Comparison of ENCODE assay signal across 12 mouse cellular contexts in the genomic region with DNA sequence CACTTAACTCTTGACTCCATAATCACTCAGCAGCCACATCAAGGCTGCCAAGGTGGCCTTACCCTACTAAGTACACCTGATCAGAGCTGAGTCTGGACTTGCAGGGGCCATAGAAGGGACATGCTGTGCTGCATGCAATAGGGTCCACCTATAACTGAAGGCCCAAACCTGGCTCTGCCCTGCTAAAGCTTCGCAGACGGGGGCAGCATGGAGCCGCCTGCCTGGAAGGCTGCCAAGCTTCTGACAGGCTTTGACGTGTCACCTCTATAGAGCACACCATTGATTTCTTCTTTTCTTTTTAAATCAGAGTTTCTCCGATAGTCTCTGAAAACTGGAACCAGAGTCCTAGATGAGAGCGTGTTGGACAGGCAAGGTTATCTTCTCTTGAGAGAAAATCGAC.
DNase-seq lines count a peak whose midpoint lies in the region; ATAC-seq and TF ChIP-seq lines count a peak whose summit lies in the region.
"Had no signal": no experiment of that assay in that cellular context is flagged by ENCODE, and none has a peak within 500 bp of the region (broad histone marks: within the 10 kb centered on the region; RNA-seq: fewer than 3 reads in every experiment).

No protein-coding gene starts in this region.

- H3K9ac ChIP-seq in midbrain, embryonic 14.5 days (replicated peaks; ENCODE audit: low read length) = no peak overlapping the region
- H3K9ac ChIP-seq in midbrain, embryonic 16.5 days (ENCODE audit: low read depth, low read length) = no peak overlapping the region
- no peak overlapping the region for H3K9ac ChIP-seq in forebrain, embryonic 16.5 days (replicated peaks; ENCODE audit: low read depth, low read length)
- H3K9ac ChIP-seq in heart, postnatal 0 days (replicated peaks; ENCODE audit: low read depth, low read length) = no peak overlapping the region
- H3K9ac ChIP-seq: liver, embryonic 14.5 days had no signal

- peak; percentile 81 for DNase-seq in heart, embryonic 10.5 days (ENCODE audit: low spot score)
- no peak for DNase-seq in heart, postnatal 25 days (ENCODE audit: low spot score)
- DNase-seq in midbrain, embryonic 14.5 days = peak; percentile 73
- DNase-seq in heart, postnatal 0 days (ENCODE audit: low spot score) = peak; percentile 41
- no peak for DNase-seq in layer of hippocampus, postnatal 10 days (ENCODE audit: low spot score in 2 of 2)
- DNase-seq: cerebellum, adult 11-12 months; kidney, adult 2 months; thymus, adult 18-20 months had no signal

- no peak overlapping the region for H3K4me2 ChIP-seq in midbrain, embryonic 14.5 days (ENCODE audit: low read length)
- H3K4me2 ChIP-seq in midbrain, embryonic 16.5 days (ENCODE audit: low read length) = no peak overlapping the region
- no peak overlapping the region for H3K4me2 ChIP-seq in forebrain, embryonic 16.5 days (ENCODE audit: low read length)
- H3K4me2 ChIP-seq in heart, postnatal 0 days (ENCODE audit: low read depth, low read length) = no peak overlapping the region

- H3K27me3 ChIP-seq in heart, embryonic 10.5 days (ENCODE audit: insufficient read depth, poor library complexity, severe bottlenecking) = no peaks in the 10 kb centered on the region
- H3K27me3 ChIP-seq in midbrain, embryonic 14.5 days (ENCODE audit: control insufficient read depth, insufficient read depth, low read length) = no peaks in the 10 kb centered on the region
- H3K27me3 ChIP-seq in midbrain, embryonic 16.5 days (ENCODE audit: control insufficient read depth, insufficient read depth, low read depth, low read length) = no peaks in the 10 kb centered on the region
- no peaks in the 10 kb centered on the region for H3K27me3 ChIP-seq in forebrain, embryonic 16.5 days (replicated peaks; ENCODE audit: control insufficient read depth, insufficient read depth, low read length)
- no peaks in the 10 kb centered on the region for H3K27me3 ChIP-seq in heart, postnatal 0 days (ENCODE audit: control insufficient read depth, insufficient read depth, low read length)

- H3K27ac ChIP-seq in heart, embryonic 10.5 days = peak overlapping the region; percentile 76
- H3K27ac ChIP-seq in midbrain, embryonic 14.5 days (replicated peaks; ENCODE audit: low read depth, low read length) = no peak overlapping the region
- no peak overlapping the region for H3K27ac ChIP-seq in midbrain, embryonic 16.5 days (ENCODE audit: low read length)
- H3K27ac ChIP-seq in forebrain, embryonic 16.5 days (ENCODE audit: low read length) = no peak overlapping the region
- no peak overlapping the region for H3K27ac ChIP-seq in heart, postnatal 0 days (ENCODE audit: low read depth)
- H3K27ac ChIP-seq: liver, embryonic 14.5 days had no signal

- H3K4me1 ChIP-seq in heart, embryonic 10.5 days = peaks cover 23% of the 10 kb centered on the region
- H3K4me1 ChIP-seq in midbrain, embryonic 14.5 days (ENCODE audit: control insufficient read depth, insufficient read depth, low read length) = no peaks in the 10 kb centered on the region
- H3K4me1 ChIP-seq in midbrain, embryonic 16.5 days (ENCODE audit: control insufficient read depth, insufficient read depth, low read length) = no peaks in the 10 kb centered on the region; the same call in none of the 2 replicates
- H3K4me1 ChIP-seq in forebrain, embryonic 16.5 days (replicated peaks; ENCODE audit: control insufficient read depth, insufficient read depth, low read length) = peaks cover 5% of the 10 kb centered on the region
- H3K4me1 ChIP-seq in heart, postnatal 0 days (ENCODE audit: control insufficient read depth, insufficient read depth) = 0 out of 2 replicates have a peak, but pooled peaks cover 6% of the 10 kb centered on the region

- 40% methylated on average over 7 of the region's 7 CpGs for WGBS in heart, embryonic 10.5 days
- WGBS in midbrain, embryonic 14.5 days = 44% methylated on average over 7 of the region's 7 CpGs
- 37% methylated on average over 7 of the region's 7 CpGs for WGBS in midbrain, embryonic 16.5 days
- 19% methylated on average over 7 of the region's 7 CpGs for WGBS in forebrain, embryonic 16.5 days
- 23% methylated on average over 7 of the region's 7 CpGs for WGBS in heart, postnatal 0 days

- no peak overlapping the region for H3K4me3 ChIP-seq in heart, embryonic 10.5 days
- no peak overlapping the region for H3K4me3 ChIP-seq in midbrain, embryonic 14.5 days (replicated peaks; ENCODE audit: low read depth, low read length)
- H3K4me3 ChIP-seq in midbrain, embryonic 16.5 days (ENCODE audit: low read depth, low read length) = no peak overlapping the region
- no peak overlapping the region for H3K4me3 ChIP-seq in forebrain, embryonic 16.5 days (replicated peaks; ENCODE audit: low read length)
- no peak overlapping the region for H3K4me3 ChIP-seq in heart, postnatal 0 days (ENCODE audit: low read depth, low read length)

- no peak for TF ChIP-seq EP300 in heart, postnatal 0 days (IDR thresholded peaks at IDR 0.05; ENCODE audit: low read depth)

- TF ChIP-seq CTCF in heart, postnatal 0 days (IDR thresholded peaks at IDR 0.05; ENCODE audit: low read depth) = peak; percentile 34

- ATAC-seq in midbrain, embryonic 14.5 days (ENCODE audit: low FRiP score, low TSS enrichment) = no peak
- ATAC-seq in midbrain, embryonic 16.5 days = no peak
- ATAC-seq in forebrain, embryonic 16.5 days = peak; percentile 49; the same call in 1 of the 2 replicates
- peak; percentile 75 for ATAC-seq in heart, postnatal 0 days (ENCODE audit: insufficient read depth, low read depth)
- no peak for ATAC-seq in erythroblast, adult 5-6 weeks (replicated peaks; ENCODE audit: low FRiP score, poor library complexity, severe bottlenecking)

- no peaks in the 10 kb centered on the region for H3K9me3 ChIP-seq in heart, embryonic 10.5 days
- H3K9me3 ChIP-seq in midbrain, embryonic 14.5 days (ENCODE audit: control insufficient read depth, low read length) = no peaks in the 10 kb centered on the region
- H3K9me3 ChIP-seq in midbrain, embryonic 16.5 days (replicated peaks; ENCODE audit: control insufficient read depth, low read length, poor library complexity, severe bottlenecking) = no peaks in the 10 kb centered on the region
- no peaks in the 10 kb centered on the region for H3K9me3 ChIP-seq in forebrain, embryonic 16.5 days (ENCODE audit: control insufficient read depth, low read length)
- H3K9me3 ChIP-seq in heart, postnatal 0 days (replicated peaks; ENCODE audit: control insufficient read depth, low read length) = no peaks in the 10 kb centered on the region

- intact Hi-C loops in heart, postnatal 25 days (cut with DNase I) = no loop called here

- no peaks in the 10 kb centered on the region for H3K36me3 ChIP-seq in heart, embryonic 10.5 days
- H3K36me3 ChIP-seq in midbrain, embryonic 14.5 days (ENCODE audit: control insufficient read depth, insufficient read depth, low read length) = no peaks in the 10 kb centered on the region
- no peaks in the 10 kb centered on the region for H3K36me3 ChIP-seq in midbrain, embryonic 16.5 days (ENCODE audit: control insufficient read depth, insufficient read depth, low read length)
- H3K36me3 ChIP-seq in forebrain, embryonic 16.5 days (ENCODE audit: control insufficient read depth, insufficient read depth) = no peaks in the 10 kb centered on the region
- no peaks in the 10 kb centered on the region for H3K36me3 ChIP-seq in heart, postnatal 0 days (replicated peaks; ENCODE audit: control insufficient read depth, insufficient read depth, low read length)

Comparison
In these comparisons a context has a peak if more than half of its experiments do, and no peak if none do; other contexts are left out.
1. DNase-seq: peak in heart, embryonic 10.5 days (single experiment), midbrain, embryonic 14.5 days (single experiment) and heart, postnatal 0 days (single experiment); none in heart, postnatal 25 days (single experiment) and layer of hippocampus, postnatal 10 days (0 of 2).
2. ATAC-seq: peak in forebrain, embryonic 16.5 days (single experiment) and heart, postnatal 0 days (single experiment); none in midbrain, embryonic 14.5 days (single experiment), midbrain, embryonic 16.5 days (single experiment) and erythroblast, adult 5-6 weeks (single experiment).